Mouse (Mus musculus): Measurements from ENCODE around the gene Fads1. TPM values are rescaled to one million over a fixed set of nuclear protein-coding genes. Genes with fewer than 3 reads are reported as not detected.

Fads1 gene
- polyA plus RNA-seq, 1 experiment from 2014 or later = 154 TPM

GRCm38 (mm10) chr19:10219108-10219507 lies 36.4 kb downstream of the Fads1 start:
- H3K4me3 ChIP-seq (ENCODE audit: low read length) = no peak overlapping the region
- 0 out of 2 replicates have a peak, but pooled peaks cover 1% of the 10 kb centered on the region for H3K36me3 ChIP-seq (ENCODE audit: control insufficient read depth, insufficient read depth, low read length)
- WGBS = 32% methylated on average over 3 of the region's 3 CpGs
- peak; percentile 40; the same call in 1 of the 2 replicates for ATAC-seq
- no peak overlapping the region for H3K4me2 ChIP-seq (ENCODE audit: low read depth, low read length)
- H3K4me1 ChIP-seq (ENCODE audit: control insufficient read depth, insufficient read depth, low read length) = peaks cover 30% of the 10 kb centered on the region
- H3K9me3 ChIP-seq (ENCODE audit: control insufficient read depth, low read length) = no peaks in the 10 kb centered on the region
- H3K9ac ChIP-seq (ENCODE audit: low read depth, low read length) = peak overlapping the region; percentile 46; the same call in 1 of the 2 replicates
- H3K27ac ChIP-seq (ENCODE audit: low read length) = peak overlapping the region; percentile 39; the same call in 1 of the 2 replicates
- H3K27me3 ChIP-seq (replicated peaks; ENCODE audit: control insufficient read depth, insufficient read depth, low read length) = no peaks in the 10 kb centered on the region

- peak; percentile 43 for ATAC-seq
- Histone ChIP-seq H3K36me3 (ENCODE audit: control insufficient read depth, insufficient read depth, low read length) (no peaks in the 10 kb centered on the region), H3K4me1 (ENCODE audit: control insufficient read depth, insufficient read depth, low read length) (peaks cover 32% of the 10 kb centered on the region), H3K9ac (ENCODE audit: low read depth, low read length) (peak overlapping the region; percentile 46; the same call in 1 of the 2 replicates), H3K27me3 (replicated peaks; ENCODE audit: control insufficient read depth, insufficient read depth, low read length) (no peaks in the 10 kb centered on the region), H3K9me3 (ENCODE audit: control insufficient read depth, low read length) (no peaks in the 10 kb centered on the region), H3K27ac (ENCODE audit: low read length) (peak overlapping the region; percentile 39; the same call in 1 of the 2 replicates), H3K4me3 (ENCODE audit: low read length) (no peak overlapping the region), H3K4me2 (ENCODE audit: low read depth, low read length) (no peak overlapping the region)
- WGBS = 53% methylated on average over 6 of the region's 6 CpGs
Measured at GRCm38 (mm10) chr19:10219593-10219992, 36.9 kb downstream of the Fads1 start.

GRCm38 (mm10) chr19:10221585-10221984 lies 38.9 kb downstream of the Fads1 start:
- H3K4me2 ChIP-seq (ENCODE audit: low read depth, low read length) = no peak overlapping the region
- peaks cover 50% of the 10 kb centered on the region for H3K4me1 ChIP-seq (ENCODE audit: control insufficient read depth, insufficient read depth, low read length)
- no peaks in the 10 kb centered on the region for H3K36me3 ChIP-seq (ENCODE audit: control insufficient read depth, insufficient read depth, low read length)
- no peaks in the 10 kb centered on the region for H3K9me3 ChIP-seq (ENCODE audit: control insufficient read depth, low read length)
- no peak overlapping the region for H3K9ac ChIP-seq (ENCODE audit: low read depth, low read length)
- H3K4me3 ChIP-seq (ENCODE audit: low read length) = no peak overlapping the region
- H3K27ac ChIP-seq (ENCODE audit: low read length) = no peak overlapping the region
- ATAC-seq = no peak
- no peaks in the 10 kb centered on the region for H3K27me3 ChIP-seq (replicated peaks; ENCODE audit: control insufficient read depth, insufficient read depth, low read length)
- WGBS = 49% methylated on average over 4 of the region's 4 CpGs

- peaks cover 50% of the 10 kb centered on the region for H3K4me1 ChIP-seq (ENCODE audit: control insufficient read depth, insufficient read depth, low read length)
- H3K9me3 ChIP-seq (ENCODE audit: control insufficient read depth, low read length) = no peaks in the 10 kb centered on the region
- H3K9ac ChIP-seq (ENCODE audit: low read depth, low read length) = no peak overlapping the region
- 26% methylated on average over 8 of the region's 8 CpGs for WGBS
- no peaks in the 10 kb centered on the region for H3K27me3 ChIP-seq (replicated peaks; ENCODE audit: control insufficient read depth, insufficient read depth, low read length)
- no peaks in the 10 kb centered on the region for H3K36me3 ChIP-seq (ENCODE audit: control insufficient read depth, insufficient read depth, low read length)
- H3K27ac ChIP-seq (ENCODE audit: low read length) = no peak overlapping the region
- peak overlapping the region; percentile 13; the same call in 1 of the 2 replicates for H3K4me2 ChIP-seq (ENCODE audit: low read depth, low read length)
- ATAC-seq = peak; percentile 45
- no peak overlapping the region for H3K4me3 ChIP-seq (ENCODE audit: low read length)
Measured at GRCm38 (mm10) chr19:10222656-10223055, 40.0 kb downstream of the Fads1 start.

GRCm38 (mm10) chr19:10223561-10223960 lies 40.9 kb downstream of the Fads1 start:
- H3K36me3 ChIP-seq (ENCODE audit: control insufficient read depth, insufficient read depth, low read length) = no peaks in the 10 kb centered on the region
- no peak overlapping the region for H3K9ac ChIP-seq (ENCODE audit: low read depth, low read length)
- H3K4me3 ChIP-seq (ENCODE audit: low read length) = no peak overlapping the region
- no peaks in the 10 kb centered on the region for H3K9me3 ChIP-seq (ENCODE audit: control insufficient read depth, low read length)
- 78% methylated on average over 4 of the region's 4 CpGs for WGBS
- H3K4me2 ChIP-seq (ENCODE audit: low read depth, low read length) = no peak overlapping the region
- peaks cover 50% of the 10 kb centered on the region for H3K4me1 ChIP-seq (ENCODE audit: control insufficient read depth, insufficient read depth, low read length)
- ATAC-seq = no peak
- no peaks in the 10 kb centered on the region for H3K27me3 ChIP-seq (replicated peaks; ENCODE audit: control insufficient read depth, insufficient read depth, low read length)
- H3K27ac ChIP-seq (ENCODE audit: low read length) = no peak overlapping the region

- peak; percentile 17; the same call in 1 of the 2 replicates for ATAC-seq
- Histone ChIP-seq H3K9me3 (ENCODE audit: control insufficient read depth, low read length) (no peaks in the 10 kb centered on the region), H3K27me3 (replicated peaks; ENCODE audit: control insufficient read depth, insufficient read depth, low read length) (no peaks in the 10 kb centered on the region), H3K4me1 (ENCODE audit: control insufficient read depth, insufficient read depth, low read length) (peaks cover 46% of the 10 kb centered on the region), H3K9ac (ENCODE audit: low read depth, low read length) (peak overlapping the region; percentile 57), H3K4me2 (ENCODE audit: low read depth, low read length) (peak overlapping the region; percentile 37), H3K36me3 (ENCODE audit: control insufficient read depth, insufficient read depth, low read length) (no peaks in the 10 kb centered on the region), H3K27ac (ENCODE audit: low read length) (peak overlapping the region; percentile 70), H3K4me3 (ENCODE audit: low read length) (peak overlapping the region; percentile 13)
- 15% methylated on average over 26 of the region's 26 CpGs for WGBS
Measured at GRCm38 (mm10) chr19:10224637-10225453, 42.2 kb downstream of the Fads1 start.

- peak; percentile 52 for ATAC-seq
- peaks cover 48% of the 10 kb centered on the region for H3K4me1 ChIP-seq (ENCODE audit: control insufficient read depth, insufficient read depth, low read length)
- no peaks in the 10 kb centered on the region for H3K27me3 ChIP-seq (replicated peaks; ENCODE audit: control insufficient read depth, insufficient read depth, low read length)
- peak overlapping the region; percentile 37; the same call in 1 of the 2 replicates for H3K4me2 ChIP-seq (ENCODE audit: low read depth, low read length)
- H3K9ac ChIP-seq (ENCODE audit: low read depth, low read length) = peak overlapping the region; percentile 57
- no peaks in the 10 kb centered on the region for H3K9me3 ChIP-seq (ENCODE audit: control insufficient read depth, low read length)
- WGBS = 41% methylated on average over 4 of the region's 4 CpGs
- H3K27ac ChIP-seq (ENCODE audit: low read length) = peak overlapping the region; percentile 70
- no peaks in the 10 kb centered on the region for H3K36me3 ChIP-seq (ENCODE audit: control insufficient read depth, insufficient read depth, low read length)
- no peak overlapping the region for H3K4me3 ChIP-seq (ENCODE audit: low read length)
Measured at GRCm38 (mm10) chr19:10225767-10226166, 43.1 kb downstream of the Fads1 start.

- ATAC-seq = no peak; the same call in 1 of the 2 replicates
- Histone ChIP-seq H3K9ac (ENCODE audit: low read depth, low read length) (no peak overlapping the region), H3K27ac (ENCODE audit: low read length) (no peak overlapping the region), H3K36me3 (ENCODE audit: control insufficient read depth, insufficient read depth, low read length) (no peaks in the 10 kb centered on the region), H3K9me3 (ENCODE audit: control insufficient read depth, low read length) (no peaks in the 10 kb centered on the region), H3K4me3 (ENCODE audit: low read length) (no peak overlapping the region), H3K27me3 (replicated peaks; ENCODE audit: control insufficient read depth, insufficient read depth, low read length) (no peaks in the 10 kb centered on the region), H3K4me1 (ENCODE audit: control insufficient read depth, insufficient read depth, low read length) (peaks cover 37% of the 10 kb centered on the region), H3K4me2 (ENCODE audit: low read depth, low read length) (no peak overlapping the region)
- 20% methylated on average over 7 of the region's 7 CpGs for WGBS
Measured at GRCm38 (mm10) chr19:10231016-10231415, 48.3 kb downstream of the Fads1 start.

- H3K4me2 ChIP-seq (ENCODE audit: low read depth, low read length) = no peak overlapping the region
Measured at GRCm38 (mm10) chr19:10231871-10232270, 49.2 kb downstream of the Fads1 start.

More at GRCm38 (mm10) chr19:10231871-10232270, 49.2 kb downstream of the Fads1 start:
- no peaks in the 10 kb centered on the region for H3K36me3 ChIP-seq (ENCODE audit: control insufficient read depth, insufficient read depth, low read length)
- no peak for ATAC-seq
- no peaks in the 10 kb centered on the region for H3K27me3 ChIP-seq (replicated peaks; ENCODE audit: control insufficient read depth, insufficient read depth, low read length)
- peaks cover 34% of the 10 kb centered on the region for H3K4me1 ChIP-seq (ENCODE audit: control insufficient read depth, insufficient read depth, low read length)
- no peak overlapping the region; the same call in 1 of the 2 replicates for H3K27ac ChIP-seq (ENCODE audit: low read length)
- 40% methylated on average over 5 of the region's 5 CpGs for WGBS
- H3K9me3 ChIP-seq (ENCODE audit: control insufficient read depth, low read length) = no peaks in the 10 kb centered on the region
- no peak overlapping the region for H3K4me3 ChIP-seq (ENCODE audit: low read length)
- 0 out of 2 replicates have a peak overlapping the region, but pooled peaks have one; percentile 11 for H3K9ac ChIP-seq (ENCODE audit: low read depth, low read length)

All from intestine, embryonic 16.5 days (tissue).